Mouse (Mus musculus): ENCODE measurements around the gene Gm20828.
"Not testable (repeated sequence)": the region's sequence is repeated elsewhere in the genome, so short reads cannot be mapped to it uniquely, and the experiment has no call there.

The Gm20828 gene

GRCm38 (mm10) chrY:11199274-11199673 lies at the start of gene Gm20828:
Gene Gm20828 (minus strand): TSS chrY:11199374.
- not testable (repeated sequence) for DNase-seq (ENCODE audit: low spot score in 2 of 2)
